Mouse (Mus musculus) liver, adult 2 months (tissue): Measurements from ENCODE around the gene Clip4.

Experiments used
- CTCF ChIP-seq: fragments of 200-500 bp; IDR thresholded peaks from 2 replicates; pipeline ENCODE4 v1.5.1; 2011; ENCODE audit warnings: low read depth, low read length, control low read depth
- POLR2A ChIP-seq: fragments of 200-500 bp; IDR thresholded peaks from 2 replicates; pipeline ENCODE4 v1.6.1; 2011; ENCODE audit warnings: low read length, control low read depth; ENCODE audit not compliant: insufficient read depth; ENCODE audit errors: extremely low read depth

GRCm38 (mm10) chr17:71742156-71742555 is 26.1 kb upstream of the Clip4 start:
- TF ChIP-seq POLR2A (no peak), CTCF (no peak)
